Mouse (Mus musculus) bone marrow, adult 2 months (tissue): ENCODE data around the gene Micu1.
"Not testable (repeated sequence)": the region's sequence is repeated elsewhere in the genome, so short reads cannot be mapped to it uniquely, and the experiment has no call there.

ENCODE experiments used
- CTCF ChIP-seq: fragments of 200-500 bp; IDR thresholded peaks from 2 replicates; pipeline ENCODE4 v1.5.1; 2011; ENCODE audit warnings: low read length, control low read depth; ENCODE audit not compliant: control insufficient read depth, insufficient read depth
- POLR2A ChIP-seq: fragments of 200-500 bp; IDR thresholded peaks from 2 replicates; pipeline ENCODE4 v1.6.1; 2011; ENCODE audit warnings: low read depth, mild to moderate bottlenecking, control low read depth, low read length, borderline replicate concordance; ENCODE audit not compliant: control insufficient read depth

DNA sequence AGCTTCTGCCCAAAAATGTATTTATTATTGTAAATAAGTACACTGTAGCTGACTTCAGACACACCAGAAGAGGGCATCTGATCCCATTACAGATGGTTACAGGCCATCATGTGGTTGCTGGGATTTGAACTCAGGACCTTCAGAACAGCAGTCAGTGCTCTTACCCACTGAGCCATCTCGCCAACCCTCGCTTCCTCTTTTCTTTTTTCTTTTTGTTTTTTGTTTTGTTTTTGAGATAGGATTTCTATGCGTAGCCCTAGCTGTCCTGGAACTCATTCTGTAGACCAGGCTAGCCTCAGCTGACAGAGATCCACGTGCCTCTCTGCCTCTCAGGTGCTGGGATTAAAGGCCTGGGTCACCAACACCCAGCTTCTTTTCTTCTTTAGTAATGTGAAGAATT is 170.4 kb downstream of the Micu1 start:
- TF ChIP-seq POLR2A, CTCF: not testable (repeated sequence)
